Comparison of ENCODE assay signal across 13 mouse cellular contexts in genomic region chr9:115161591-115161990, GRCm38 (mm10).
DNase-seq lines count a peak whose midpoint lies in the region; ATAC-seq lines count a peak whose summit lies in the region.
"Had no signal": no experiment of that assay in that cellular context is flagged by ENCODE, and none has a peak within 500 bp of the region (broad histone marks: within the 10 kb centered on the region; RNA-seq: fewer than 3 reads in every experiment).

No protein-coding gene starts in this region.

- no peaks in the 10 kb centered on the region for H3K4me1 ChIP-seq in embryonic facial prominence, embryonic 14.5 days (ENCODE audit: control insufficient read depth, insufficient read depth, low read length)
- H3K4me1 ChIP-seq in heart, embryonic 15.5 days (replicated peaks): peaks cover 21% of the 10 kb centered on the region

- no peak overlapping the region for H3K4me3 ChIP-seq in embryonic facial prominence, embryonic 14.5 days (ENCODE audit: low read depth, low read length)
- no peak overlapping the region for H3K4me3 ChIP-seq in heart, embryonic 15.5 days
- H3K4me3 ChIP-seq: heart, adult 2 months had no signal

- no peak overlapping the region for H3K27ac ChIP-seq in embryonic facial prominence, embryonic 14.5 days (replicated peaks; ENCODE audit: low read depth, low read length)
- H3K27ac ChIP-seq in heart, embryonic 15.5 days: 0 out of 2 replicates have a peak overlapping the region, but pooled peaks have one; percentile 6
- H3K27ac ChIP-seq: heart, adult 2 months; hindbrain, postnatal 0 days had no signal

- H3K27me3 ChIP-seq in embryonic facial prominence, embryonic 14.5 days (replicated peaks; ENCODE audit: control insufficient read depth, insufficient read depth, low read length): no peaks in the 10 kb centered on the region
- H3K27me3 ChIP-seq in heart, embryonic 15.5 days: no peaks in the 10 kb centered on the region

- 36% methylated on average over 4 of the region's 5 CpGs for WGBS in embryonic facial prominence, embryonic 14.5 days
- 63% methylated on average over 5 of the region's 5 CpGs for WGBS in heart, embryonic 15.5 days

- no peaks in the 10 kb centered on the region for H3K36me3 ChIP-seq in embryonic facial prominence, embryonic 14.5 days (ENCODE audit: control insufficient read depth, insufficient read depth, low read length)
- no peaks in the 10 kb centered on the region for H3K36me3 ChIP-seq in heart, embryonic 15.5 days

- H3K9me3 ChIP-seq in embryonic facial prominence, embryonic 14.5 days (ENCODE audit: control insufficient read depth, low read length): no peaks in the 10 kb centered on the region
- H3K9me3 ChIP-seq in heart, embryonic 15.5 days (replicated peaks): no peaks in the 10 kb centered on the region

- ATAC-seq in embryonic facial prominence, embryonic 14.5 days (ENCODE audit: low read depth): no peak
- no peak for ATAC-seq in heart, embryonic 15.5 days (replicated peaks; ENCODE audit: insufficient number of reproducible peaks, insufficient read depth, low FRiP score, low read depth)
- ATAC-seq: hindbrain, postnatal 0 days; midbrain, embryonic 16.5 days had no signal

- H3K4me2 ChIP-seq in embryonic facial prominence, embryonic 14.5 days (ENCODE audit: low read depth, low read length): no peak overlapping the region
- no peak overlapping the region for H3K4me2 ChIP-seq in heart, embryonic 15.5 days

- peak; percentile 31 for DNase-seq in adrenal gland, postnatal 14 days
- DNase-seq in adrenal gland, postnatal 4 days (ENCODE audit: low spot score in 2 of 2): no peak
- DNase-seq in kidney, postnatal 25 days: peak; percentile 24 to 62
- no peak for DNase-seq in kidney, postnatal 14 days
- DNase-seq in embryonic facial prominence, embryonic 14.5 days (ENCODE audit: low spot score): peak; percentile 40
- DNase-seq in B cell, adult 2 months: no peak
- no peak for DNase-seq in ovary, postnatal 14 days (ENCODE audit: low spot score)
- DNase-seq: liver; lung, postnatal 10 days had no signal

- H3K9ac ChIP-seq in embryonic facial prominence, embryonic 14.5 days (ENCODE audit: low read depth, low read length): no peak overlapping the region
- H3K9ac ChIP-seq in heart, embryonic 15.5 days: no peak overlapping the region

Comparison
In these comparisons a context has a peak if more than half of its experiments do, and no peak if none do; other contexts are left out.
1. DNase-seq: peak in adrenal gland, postnatal 14 days (single experiment), kidney, postnatal 25 days (2 of 2) and embryonic facial prominence, embryonic 14.5 days (single experiment); none in adrenal gland, postnatal 4 days (0 of 2), kidney, postnatal 14 days (single experiment), B cell, adult 2 months (0 of 2) and ovary, postnatal 14 days (single experiment).